Mouse (Mus musculus) limb, embryonic 14.5 days (tissue): Measurements from ENCODE around the gene Lmtk2. TPM values are rescaled to one million over a fixed set of nuclear protein-coding genes. Genes with fewer than 3 reads are reported as not detected.

Source experiments
- ATAC-seq: fragments of 200-750 bp; cut with Nextera tagmentation; 2 replicates; pipeline ENCODE4 v1.8.0; 2017; ENCODE audit warnings: low read depth, moderate number of reproducible peaks, moderate TSS enrichment; ENCODE audit not compliant: low FRiP score
- DNase-seq: peaks from one replicate; pipeline ENCODE4 v3.0.0-alpha.2; 2015; ENCODE audit warnings: low spot score
- H3K27ac ChIP-seq: fragments of 300-500 bp; sonication (generic); replicated peaks from 2 replicates; pipeline ENCODE4 v1.5.1; 2014; ENCODE audit warnings: low read depth, mild to moderate bottlenecking, low read length, moderate library complexity, mixed read lengths
- H3K27me3 ChIP-seq: fragments of 300-500 bp; sonication (generic); 2 replicates; pipeline ENCODE4 v1.6.1; 2014; ENCODE audit warnings: low read length, mixed read lengths; ENCODE audit not compliant: control insufficient read depth, insufficient read depth
- H3K36me3 ChIP-seq: fragments of 300-500 bp; sonication (generic); 2 replicates; pipeline ENCODE4 v1.6.1; 2014; ENCODE audit warnings: mild to moderate bottlenecking, low read length, moderate library complexity, mixed read lengths; ENCODE audit not compliant: control insufficient read depth, insufficient read depth
- H3K4me1 ChIP-seq: fragments of 300-500 bp; sonication (generic); 2 replicates; pipeline ENCODE4 v1.6.1; 2014; ENCODE audit warnings: antibody characterized with exemption, low read length, mixed read lengths; ENCODE audit not compliant: control insufficient read depth, insufficient read depth
- H3K4me2 ChIP-seq: fragments of 300-500 bp; sonication (generic); replicated peaks from 2 replicates; pipeline ENCODE4 v1.6.1; 2014; ENCODE audit warnings: low read depth, mild to moderate bottlenecking, low read length, moderate library complexity; ENCODE audit not compliant: severe bottlenecking
- H3K4me3 ChIP-seq: fragments of 300-500 bp; sonication (generic); replicated peaks from 2 replicates; pipeline ENCODE4 v1.5.1; 2014; ENCODE audit warnings: low read length
- H3K9ac ChIP-seq: fragments of 300-500 bp; sonication (generic); 2 replicates; pipeline ENCODE4 v1.6.1; 2014; ENCODE audit warnings: mild to moderate bottlenecking, low read depth, low read length, moderate library complexity; ENCODE audit not compliant: severe bottlenecking
- H3K9me3 ChIP-seq: fragments of 300-500 bp; sonication (generic); 2 replicates; pipeline ENCODE4 v1.6.1; 2016; ENCODE audit warnings: low read length; ENCODE audit not compliant: control insufficient read depth
- POLR2A ChIP-seq: fragments of 200-500 bp; IDR thresholded peaks from 2 replicates; pipeline ENCODE4 v1.8.0; 2012; ENCODE audit warnings: inconsistent platforms, mild to moderate bottlenecking, moderate library complexity, borderline replicate concordance; ENCODE audit not compliant: insufficient read depth, insufficient read length; ENCODE audit errors: extremely low read depth
- WGBS: fragments of 180-500 bp; shearing (Covaris S2); extraction: QIAGEN DNeasy Blood & Tissue Kit; methylation state at CpG from one replicate; pipeline ENCODE4 v1.1.7; 2014; 5-methylcytosine and 5-hydroxymethylcytosine counted together
- polyA plus RNA-seq, 2 experiments: library from polyadenylated mRNA; depleted of rRNA in 1 of 2; stranded (reverse) in 1 of 2; unstranded in 1 of 2; fragments of >200 nt; fragmentation: Nextera tagmentation in 1 of 2; extraction: Ambion mirVana in 1 of 2; gene quantifications; 2 replicates each; pipeline versions ENCODE4 v1.2.1 to v1.2.3; 2012 to 2014

The Lmtk2 gene
- polyA plus RNA-seq, 2 experiments: 3.6 to 8.2 TPM

DNA sequence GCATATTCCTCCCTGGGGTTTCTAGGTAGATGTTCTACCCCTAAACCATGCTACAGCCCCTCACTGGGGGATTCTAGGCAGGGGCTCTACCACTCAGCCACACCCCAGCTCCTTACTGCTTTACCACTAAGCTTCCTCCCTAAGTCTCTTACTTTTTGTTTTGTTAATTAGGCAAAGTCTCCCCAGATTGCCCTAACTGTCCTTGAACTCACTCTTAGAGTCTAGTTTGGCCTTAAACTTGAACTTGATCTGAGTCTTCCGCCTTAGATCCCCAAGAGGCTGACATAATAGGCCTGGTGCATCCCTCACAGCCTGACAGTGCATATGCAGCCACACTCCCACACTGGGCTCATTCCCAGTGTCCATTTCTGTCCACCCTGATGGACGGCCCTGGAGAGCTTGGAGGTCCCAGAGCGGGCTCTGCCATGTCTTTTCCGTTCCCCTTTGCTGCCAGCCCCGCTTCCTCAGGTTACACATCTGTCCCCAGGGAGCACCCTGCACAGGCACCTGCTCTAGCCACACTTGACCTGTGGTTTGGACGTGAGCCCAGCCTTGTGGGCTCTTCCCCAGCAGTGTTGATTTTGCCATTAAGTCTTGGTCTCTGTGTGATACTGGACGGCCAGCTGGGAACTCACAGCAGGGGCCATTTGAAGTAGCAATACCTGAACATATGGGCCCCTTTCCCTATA lies 83.6 kb downstream of the Lmtk2 start:
- H3K4me3 ChIP-seq: no peak overlapping the region
- WGBS: 70% methylated on average over 7 of the region's 7 CpGs
- peaks cover 24% of the 10 kb centered on the region for H3K36me3 ChIP-seq
- no peaks in the 10 kb centered on the region for H3K27me3 ChIP-seq
- peaks cover 4% of the 10 kb centered on the region; the same call in 1 of the 2 replicates for H3K4me1 ChIP-seq
- DNase-seq: no peak
- no peak overlapping the region for H3K27ac ChIP-seq
- ATAC-seq: no peak
- H3K4me2 ChIP-seq: no peak overlapping the region
- no peak for TF ChIP-seq POLR2A
- no peak overlapping the region for H3K9ac ChIP-seq
- H3K9me3 ChIP-seq: no peaks in the 10 kb centered on the region

DNA sequence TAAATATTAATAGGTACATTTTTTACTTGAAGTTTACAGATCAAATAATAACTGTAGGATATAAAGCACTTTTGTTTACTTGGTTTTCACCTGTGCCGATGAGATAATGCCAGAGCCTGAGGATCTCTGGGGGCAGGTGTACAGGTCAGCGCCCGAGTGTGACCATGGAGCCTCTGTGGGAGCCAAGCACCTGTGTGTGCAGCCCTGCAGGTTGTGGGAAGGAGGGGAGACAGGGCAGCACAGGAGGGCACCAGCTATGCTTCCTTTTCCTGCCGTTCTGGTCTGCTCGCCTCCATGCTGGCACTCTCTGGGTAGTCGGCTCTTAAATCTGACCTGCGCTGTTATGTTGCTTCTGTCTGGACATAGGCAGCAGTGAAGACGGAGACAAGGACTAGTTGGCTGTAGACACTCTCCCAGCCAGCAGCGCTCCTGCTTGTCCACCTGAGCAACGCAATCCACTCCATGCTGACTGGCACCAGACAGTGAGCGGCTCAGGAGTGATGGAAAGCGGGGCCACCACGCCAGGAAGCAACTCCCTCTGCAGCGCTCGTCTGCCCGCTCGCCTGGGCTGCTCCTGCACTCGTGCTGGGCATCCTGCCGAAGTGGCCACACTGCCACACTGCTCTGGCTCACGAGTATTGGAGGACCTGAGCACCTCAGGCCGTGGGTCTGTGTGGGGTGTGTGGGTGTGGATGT lies 84.3 kb downstream of the Lmtk2 start:
- DNase-seq (no peak), ATAC-seq (no peak)
- H3K4me1 ChIP-seq: peaks cover 4% of the 10 kb centered on the region; the same call in 1 of the 2 replicates
- no peak overlapping the region for H3K27ac ChIP-seq
- 91% methylated on average over 21 of the region's 21 CpGs for WGBS
- H3K4me3 ChIP-seq: no peak overlapping the region
- H3K9ac ChIP-seq: no peak overlapping the region
- no peak overlapping the region for H3K4me2 ChIP-seq
- peaks cover 24% of the 10 kb centered on the region for H3K36me3 ChIP-seq
- TF ChIP-seq POLR2A: no peak
- H3K9me3 ChIP-seq: no peaks in the 10 kb centered on the region
- H3K27me3 ChIP-seq: no peaks in the 10 kb centered on the region

DNA sequence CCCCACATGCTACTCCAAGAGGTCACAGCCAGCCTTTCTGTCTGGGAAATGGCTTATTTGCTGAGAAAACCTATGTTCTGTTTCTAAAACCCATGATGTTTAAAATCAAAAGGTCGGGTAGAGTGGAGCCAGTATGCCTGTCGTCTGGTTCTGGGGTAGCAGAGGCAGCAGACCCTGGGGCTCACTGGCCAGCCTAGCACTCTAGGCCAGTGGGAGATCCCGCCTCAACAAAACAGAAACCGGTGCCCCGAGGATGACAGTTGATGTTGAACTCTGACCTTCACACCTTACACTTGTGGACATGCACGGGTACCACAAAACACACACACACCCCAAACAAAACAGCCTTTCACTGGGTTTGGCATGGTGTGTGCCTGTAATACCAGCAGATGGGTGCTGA lies 88.2 kb downstream of the Lmtk2 start:
- no peak overlapping the region for H3K4me3 ChIP-seq
- H3K4me2 ChIP-seq: no peak overlapping the region
- 80% methylated on average over 6 of the region's 6 CpGs for WGBS
- no peaks in the 10 kb centered on the region for H3K27me3 ChIP-seq
- TF ChIP-seq POLR2A: no peak
- H3K9ac ChIP-seq: no peak overlapping the region
- H3K9me3 ChIP-seq: no peaks in the 10 kb centered on the region
- peaks cover 24% of the 10 kb centered on the region for H3K36me3 ChIP-seq
- no peak for DNase-seq
- peaks cover 12% of the 10 kb centered on the region; the same call in 1 of the 2 replicates for H3K4me1 ChIP-seq
- ATAC-seq: no peak
- H3K27ac ChIP-seq: no peak overlapping the region

DNA sequence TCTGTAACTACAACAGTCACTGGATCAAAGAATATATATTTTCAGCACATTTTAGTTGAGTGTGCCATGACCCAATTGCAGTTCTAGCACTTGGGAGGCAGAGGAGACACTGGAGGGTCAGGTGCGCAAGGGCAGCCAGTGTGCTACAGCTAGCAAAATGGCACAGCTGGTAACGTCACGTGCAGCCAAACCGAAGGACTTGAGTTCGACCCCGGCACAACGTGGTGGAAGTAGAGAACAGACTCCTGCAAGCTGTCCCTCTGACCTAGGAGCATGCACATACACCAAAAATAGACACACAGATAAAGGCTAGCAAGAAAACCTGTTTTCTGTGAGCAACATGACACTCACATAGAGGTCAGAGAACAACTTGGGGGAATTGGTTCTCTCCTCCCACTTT lies 89.1 kb downstream of the Lmtk2 start:
- Histone ChIP-seq H3K9ac (no peak overlapping the region), H3K27me3 (no peaks in the 10 kb centered on the region), H3K4me2 (no peak overlapping the region), H3K9me3 (no peaks in the 10 kb centered on the region), H3K4me1 (peaks cover 7% of the 10 kb centered on the region; the same call in 1 of the 2 replicates), H3K4me3 (no peak overlapping the region), H3K36me3 (peaks cover 24% of the 10 kb centered on the region), H3K27ac (no peak overlapping the region)
- no peak for TF ChIP-seq POLR2A
- 75% methylated on average over 7 of the region's 7 CpGs for WGBS
- DNase-seq (no peak), ATAC-seq (no peak)

DNA sequence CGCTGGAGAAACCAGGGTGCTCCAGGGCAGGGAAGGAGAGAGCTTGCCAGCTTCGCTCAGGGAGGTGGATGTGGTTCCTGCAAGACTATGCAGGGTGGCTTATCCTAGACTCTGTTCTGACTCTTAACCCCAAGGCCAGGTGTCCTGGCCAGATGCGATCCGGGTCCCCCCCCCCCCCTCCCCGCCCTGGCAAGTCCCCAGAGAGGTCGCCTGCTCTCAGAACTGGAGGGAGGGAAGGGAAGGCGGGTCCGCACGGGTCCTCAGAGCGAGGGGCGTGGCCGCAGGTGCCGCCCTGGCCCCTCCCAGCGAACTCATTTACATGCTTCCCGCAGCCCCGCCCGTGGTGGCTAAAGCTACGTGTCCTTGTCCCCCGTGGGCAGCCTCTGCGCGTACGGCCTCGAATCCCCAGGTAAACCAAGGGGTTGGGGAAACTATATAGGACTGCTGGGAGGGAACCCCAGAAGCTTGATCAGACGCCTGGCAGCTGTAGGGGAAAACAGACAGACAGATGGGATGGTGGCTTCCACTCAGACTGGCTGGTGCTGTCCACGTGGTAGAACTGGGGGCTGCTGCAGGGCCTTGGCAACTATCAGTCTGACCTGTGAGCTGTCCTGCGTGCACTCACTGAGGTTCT lies 89.8 kb downstream of the Lmtk2 start, which contains the start of gene Bhlha15:
TSS of gene Bhlha15 (plus strand) at position 337 of the 634 bp plus-strand sequence.
- DNase-seq: no peak
- peak within 1 kb of the TSS; percentile 42 for H3K9ac ChIP-seq
- TF ChIP-seq POLR2A: no peak

More for the DNA sequence above, 89.8 kb downstream of the Lmtk2 start, which contains the start of gene Bhlha15:
- Histone ChIP-seq H3K4me3 (peak within 1 kb of the TSS; percentile 17; the same call in 1 of the 2 replicates), H3K27ac (no peak within 1 kb of the TSS), H3K4me2 (peak within 1 kb of the TSS; percentile 55), H3K27me3 (no peaks in the 10 kb centered on the region), H3K9me3 (no peaks in the 10 kb centered on the region), H3K4me1 (peaks cover 7% of the 10 kb centered on the region; the same call in 1 of the 2 replicates), H3K36me3 (peaks cover 20% of the 10 kb centered on the region)
- 3% methylated on average over 22 of the region's 26 CpGs for WGBS
- no peak for ATAC-seq
